Mouse (Mus musculus) CH12.LX (cell line): Measurements from ENCODE around the gene Spz1. TPM values are rescaled to one million over a fixed set of nuclear protein-coding genes. Genes with fewer than 3 reads are reported as not detected.

Source experiments
- DNase-seq: peaks from one replicate; pipeline ENCODE4 v3.0.0-alpha.2; 2013; ENCODE audit errors: extremely low read depth
- H3K27ac ChIP-seq: 2 replicates; pipeline ENCODE4 v1.5.1; 2012; ENCODE audit warnings: low read depth, mild to moderate bottlenecking, control low read depth, moderate library complexity; ENCODE audit not compliant: insufficient read depth
- H3K27me3 ChIP-seq: replicated peaks from 2 replicates; pipeline ENCODE3; 2012; ENCODE audit warnings: inconsistent platforms
- H3K36me3 ChIP-seq, 2 experiments: replicated peaks in 1 of 2; 2 replicates each; pipeline versions ENCODE3 to v1.6.1; 2012; ENCODE audit warnings: inconsistent platforms in 1 of 2, low read length in 1 of 2, mild to moderate bottlenecking in 1 of 2, mixed read lengths in 1 of 2, moderate library complexity in 1 of 2; ENCODE audit not compliant: control insufficient read depth in 1 of 2, insufficient read depth in 1 of 2
- H3K4me1 ChIP-seq, 2 experiments: 2 replicates each; pipeline ENCODE4 v1.6.1; 2012; ENCODE audit warnings: inconsistent platforms in 1 of 2, moderate library complexity in 1 of 2; ENCODE audit not compliant: insufficient read depth in 2 of 2, control insufficient read depth in 1 of 2
- H3K4me2 ChIP-seq: 2 replicates; pipeline ENCODE4 v1.6.1; 2012; ENCODE audit warnings: low read depth, mild to moderate bottlenecking, control low read depth; ENCODE audit not compliant: poor library complexity, insufficient read depth, severe bottlenecking
- H3K4me3 ChIP-seq, 3 experiments: fragments of 150-350 bp in 1 of 3; sonication (generic) in 1 of 3; replicated peaks in 1 of 3; 2 replicates each; pipeline versions ENCODE3 to v1.5.1; 2011 to 2012; ENCODE audit warnings: low read depth in 2 of 3, low read length in 2 of 3, mild to moderate bottlenecking in 2 of 3, moderate library complexity in 2 of 3, control low read depth in 1 of 3, improper control_type of control experiment in 1 of 3, inconsistent platforms in 1 of 3, mixed read lengths in 1 of 3; ENCODE audit not compliant: poor library complexity in 1 of 3
- H3K79me2 ChIP-seq: replicated peaks from 2 replicates; pipeline ENCODE4 v1.6.1; 2012; ENCODE audit warnings: mild to moderate bottlenecking, moderate library complexity; ENCODE audit not compliant: control insufficient read depth, poor library complexity, insufficient read depth, severe bottlenecking; ENCODE audit errors: extremely low read depth
- H3K9ac ChIP-seq: 2 replicates; pipeline ENCODE4 v1.6.1; 2012; ENCODE audit warnings: low read depth, mild to moderate bottlenecking, control low read depth, moderate library complexity; ENCODE audit not compliant: insufficient read depth
- H3K9me3 ChIP-seq: replicated peaks from 2 replicates; pipeline ENCODE3; 2012; ENCODE audit warnings: low read length, inconsistent platforms, mixed read lengths
- BHLHE40 ChIP-seq: IDR thresholded peaks from 2 replicates; pipeline ENCODE4 v1.6.1; 2011; ENCODE audit warnings: mild to moderate bottlenecking, low read depth, low read length, improper control_type of control experiment
- CHD1 ChIP-seq: IDR thresholded peaks from 2 replicates; pipeline ENCODE4 v1.6.1; 2012; ENCODE audit warnings: low read depth, low read length, improper control_type of control experiment, inconsistent platforms
- CHD2 ChIP-seq: IDR thresholded peaks from 2 replicates; pipeline ENCODE4 v1.6.1; 2011; ENCODE audit warnings: low read length, improper control_type of control experiment
- ELF1 ChIP-seq: IDR thresholded peaks from 2 replicates; pipeline ENCODE4 v1.6.1; 2014; ENCODE audit warnings: low read depth, mild to moderate bottlenecking, inconsistent platforms, low read length, improper control_type of control experiment
- ETS1 ChIP-seq: conservative IDR thresholded peaks from 2 replicates; pipeline ENCODE4 v1.6.1; 2012; ENCODE audit warnings: low read depth, mild to moderate bottlenecking, inconsistent platforms, low read length, improper control_type of control experiment, moderate library complexity
- HCFC1 ChIP-seq: IDR thresholded peaks from 2 replicates; pipeline ENCODE4 v1.6.1; 2012; ENCODE audit warnings: low read depth, mild to moderate bottlenecking, inconsistent platforms, low read length, improper control_type of control experiment
- IRF4 ChIP-seq: IDR thresholded peaks from 2 replicates; pipeline ENCODE4 v1.6.1; 2014; ENCODE audit warnings: low read depth, mild to moderate bottlenecking, inconsistent platforms, low read length, improper control_type of control experiment
- JUN ChIP-seq: IDR thresholded peaks from 2 replicates; pipeline ENCODE4 v1.6.1; 2011; ENCODE audit warnings: low read depth, mild to moderate bottlenecking, low read length, improper control_type of control experiment, moderate library complexity; ENCODE audit not compliant: insufficient read depth
- JUND ChIP-seq: conservative IDR thresholded peaks from 2 replicates; pipeline ENCODE4 v1.6.1; 2011; ENCODE audit warnings: low read depth, low read length, improper control_type of control experiment
- KAT2A ChIP-seq: IDR thresholded peaks from 2 replicates; pipeline ENCODE4 v1.6.1; 2012; ENCODE audit warnings: low read length, improper control_type of control experiment, inconsistent platforms; ENCODE audit not compliant: insufficient replicate concordance
- MAX ChIP-seq: IDR thresholded peaks from 2 replicates; pipeline ENCODE4 v1.6.1; 2011; ENCODE audit warnings: low read length, improper control_type of control experiment
- MAZ ChIP-seq: IDR thresholded peaks from 2 replicates; pipeline ENCODE4 v1.6.1; 2012; ENCODE audit warnings: low read depth, mild to moderate bottlenecking, inconsistent platforms, low read length, improper control_type of control experiment, moderate library complexity
- MXI1 ChIP-seq: IDR thresholded peaks from 2 replicates; pipeline ENCODE4 v1.6.1; 2011; ENCODE audit warnings: mild to moderate bottlenecking, low read depth, low read length, improper control_type of control experiment
- POLR2AphosphoS2 ChIP-seq: IDR thresholded peaks from 2 replicates; pipeline ENCODE4 v1.6.1; 2011; ENCODE audit warnings: low read depth, low read length, improper control_type of control experiment
- RAD21 ChIP-seq: IDR thresholded peaks from 2 replicates; pipeline ENCODE4 v1.6.1; 2011; ENCODE audit warnings: low read depth, mild to moderate bottlenecking, low read length, improper control_type of control experiment, moderate library complexity
- RCOR1 ChIP-seq: conservative IDR thresholded peaks from 2 replicates; pipeline ENCODE4 v1.6.1; 2012; ENCODE audit warnings: low read depth, mild to moderate bottlenecking, inconsistent platforms, low read length, improper control_type of control experiment
- SIN3A ChIP-seq: IDR thresholded peaks from 2 replicates; pipeline ENCODE4 v1.6.1; 2012; ENCODE audit warnings: low read length, improper control_type of control experiment, inconsistent platforms
- TBP ChIP-seq: conservative IDR thresholded peaks from 2 replicates; pipeline ENCODE4 v1.6.1; 2011; ENCODE audit warnings: low read depth, low read length, improper control_type of control experiment
- TCF12 ChIP-seq: IDR thresholded peaks from 2 replicates; pipeline ENCODE4 v1.6.1; 2014; ENCODE audit warnings: low read depth, mild to moderate bottlenecking, inconsistent platforms, low read length, improper control_type of control experiment
- UBTF ChIP-seq: IDR thresholded peaks from 2 replicates; pipeline ENCODE4 v1.6.1; 2012; ENCODE audit warnings: low read depth, mild to moderate bottlenecking, inconsistent platforms, low read length, improper control_type of control experiment, moderate library complexity
- ZC3H11A ChIP-seq: IDR thresholded peaks from 2 replicates; pipeline ENCODE4 v1.6.1; 2012; ENCODE audit warnings: low read depth, mild to moderate bottlenecking, inconsistent platforms, low read length, improper control_type of control experiment
- ZMIZ1 ChIP-seq: IDR thresholded peaks from 2 replicates; pipeline ENCODE4 v1.6.1; 2012; ENCODE audit warnings: low read depth, mild to moderate bottlenecking, inconsistent platforms, low read length, improper control_type of control experiment
- ZNF384 ChIP-seq: IDR thresholded peaks from 2 replicates; pipeline ENCODE4 v1.6.1; 2012; ENCODE audit warnings: low read depth, low read length, improper control_type of control experiment, inconsistent platforms
- dilution Hi-C: fragments of 300-500 bp; cut with MboI; formaldehyde crosslinking; loops from 2 replicates; pipeline ENCODE4 v1.14.3; 2020; ENCODE audit warnings: low sequenced_read_pairs; ENCODE audit not compliant: extremely low pct_unique_long_range_greater_than_20kb, extremely low pct_ligation_motif_present
- in situ Hi-C: fragments of 300-500 bp; cut with MboI; formaldehyde crosslinking; loops from 3 replicates; pipeline ENCODE4 v1.14.3; 2019; ENCODE audit warnings: low sequenced_read_pairs, low pct_ligation_motif_present, low pct_unique_long_range_greater_than_20kb, mixed read lengths
- polyA plus RNA-seq: library from polyadenylated mRNA; unstranded; fragments of >175 nt; gene quantifications from 2 replicates; pipeline ENCODE4 v1.2.1, GENCODE M21; 2012; ENCODE audit warnings: low read depth; ENCODE audit not compliant: insufficient read length
- total RNA-seq, 2 experiments: library from RNA; depleted of rRNA; stranded (reverse); fragments of 300-350 nt in 1 of 2; fragments of >200 nt in 1 of 2; gene quantifications; 2 replicates each; pipeline ENCODE4 v1.2.3; 2012 to 2014

Spz1 gene
- total and polyA plus RNA-seq, 3 experiments, result not detected

GRCm38 (mm10) chr13:92530721-92531211, 45.2 kb downstream of the Spz1 start, which contains the start of gene Zfyve16 (continued):
- TF ChIP-seq MAX, result peak; percentile 87
- TF ChIP-seq TBP, result 0 out of 2 replicates have a peak, but pooled peaks have one; percentile 36

DNA sequence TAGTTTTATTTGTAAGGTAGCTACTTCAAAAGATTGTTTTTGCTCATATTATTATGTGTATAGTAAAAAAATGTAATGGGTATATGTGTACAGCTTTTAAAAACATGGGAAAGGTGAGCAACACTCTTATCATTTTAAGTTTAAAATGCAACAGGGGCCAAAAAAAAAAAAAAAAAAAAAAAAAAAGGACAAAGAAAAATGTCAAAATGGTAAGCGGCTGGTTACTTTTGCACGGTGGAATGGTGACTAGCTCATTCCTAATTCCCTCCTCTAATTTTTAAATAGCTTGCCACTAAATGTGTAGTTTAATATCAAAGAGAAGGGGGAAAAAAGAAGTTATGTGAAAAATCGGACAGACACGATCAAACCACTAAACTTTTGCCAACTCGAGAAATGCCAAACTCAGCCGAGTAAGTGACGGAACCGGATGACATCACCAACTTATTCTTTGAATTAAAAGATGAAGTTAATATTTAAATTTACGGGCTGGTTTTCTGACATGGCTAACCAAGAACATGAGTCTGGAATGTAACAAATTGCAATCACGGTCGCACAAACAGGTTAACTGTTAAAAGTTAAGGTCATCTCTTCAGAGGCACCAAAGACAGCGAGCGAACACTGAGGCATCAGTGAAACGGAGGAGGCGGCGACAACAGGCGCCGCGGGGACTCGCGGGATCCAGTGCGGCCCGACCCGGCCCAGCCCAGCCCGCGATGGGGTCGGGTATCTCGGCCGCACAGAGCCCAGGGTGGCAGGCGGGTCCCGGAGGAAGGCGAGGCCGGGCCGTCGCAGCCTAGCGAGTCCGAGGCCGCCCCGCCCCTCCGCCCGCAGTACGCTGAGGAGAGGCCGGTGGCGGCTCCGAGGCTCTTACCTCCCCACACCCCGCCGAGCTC, 45.9 kb downstream of the Spz1 start:
- in situ Hi-C loops, result no loop called here
- peak overlapping the region; percentile 2; the same call in 1 of the 2 replicates for H3K4me2 ChIP-seq
- TF ChIP-seq JUND, result peak; percentile 44; the same call in 1 of the 2 replicates
- TF ChIP-seq IRF4, result peak; percentile 31; the same call in 1 of the 2 replicates
- peak; percentile 19 for TF ChIP-seq TCF12
- TF ChIP-seq RCOR1, result no peak
- peak; percentile 75 for TF ChIP-seq ZNF384
- peak; percentile 43; the same call in 1 of the 2 replicates for TF ChIP-seq SIN3A
- TF ChIP-seq POLR2AphosphoS2, result no peak
- 0 out of 2 replicates have a peak, but pooled peaks have one; percentile 41 for TF ChIP-seq KAT2A
- no peak; the same call in 1 of the 2 replicates for TF ChIP-seq HCFC1
- TF ChIP-seq ETS1, result no peak
- no peak for TF ChIP-seq MAX
- TF ChIP-seq JUN, result peak; percentile 35; the same call in 1 of the 2 replicates
- TF ChIP-seq BHLHE40, result peak; percentile 7; the same call in 1 of the 2 replicates
- no peak for TF ChIP-seq RAD21
- TF ChIP-seq CHD2, result peak; percentile 63; the same call in 1 of the 2 replicates
- 0 out of 2 replicates have a peak, but pooled peaks have one; percentile 20 for TF ChIP-seq MAZ
- no peak for TF ChIP-seq ELF1
- TF ChIP-seq ZMIZ1, result peak; percentile 85
- TF ChIP-seq CHD1, result peak; percentile 36; the same call in 1 of the 2 replicates
- TF ChIP-seq MXI1, result no peak; the same call in 1 of the 2 replicates
- no peak for TF ChIP-seq ZC3H11A
- peak; percentile 99 for TF ChIP-seq UBTF

More for the DNA sequence above, 45.9 kb downstream of the Spz1 start:
- no peaks in the 10 kb centered on the region for H3K79me2 ChIP-seq
- peaks cover 0 to 5% of the 10 kb centered on the region in 2 experiments for H3K36me3 ChIP-seq
- no peaks in the 10 kb centered on the region for H3K27me3 ChIP-seq
- H3K27ac ChIP-seq, result peak overlapping the region; percentile 82
- H3K4me1 ChIP-seq, result peaks cover 0 to 14% of the 10 kb centered on the region in 2 experiments; a peak in 2 of 4 replicates
- dilution Hi-C loops, result no loop called here
- H3K4me3 ChIP-seq, result peak overlapping the region; percentile 70 to 91 (median 83)
- DNase-seq, result peak; percentile 49
- H3K9ac ChIP-seq, result peak overlapping the region; percentile 33
- H3K9me3 ChIP-seq, result no peaks in the 10 kb centered on the region

Other genes starting within 250 kb of the Spz1 start
- gene Dhfr, start 221.4 kb downstream of the Spz1 start, total RNA-seq (2012; rRNA removed), result 13.6 and 19.6 TPM in 2 replicates
- 47.0 and 52.0 TPM in 2 replicates for gene Dhfr, start 221.4 kb downstream of the Spz1 start, total RNA-seq (2014; rRNA removed)
- gene Dhfr, start 221.4 kb downstream of the Spz1 start, polyA plus RNA-seq, result 23.8 and 24.1 TPM in 2 replicates
- 13.7 and 15.4 TPM in 2 replicates for gene Msh3, start 221.2 kb downstream of the Spz1 start, total RNA-seq (2012; rRNA removed)
- gene Msh3, start 221.2 kb downstream of the Spz1 start, total RNA-seq (2014; rRNA removed), result 26.9 and 27.0 TPM in 2 replicates
- 18.3 and 21.3 TPM in 2 replicates for gene Msh3, start 221.2 kb downstream of the Spz1 start, polyA plus RNA-seq
- gene Ankrd34b, start 150.3 kb downstream of the Spz1 start, total RNA-seq (2012; rRNA removed), result not detected in 2 replicates
- gene Ankrd34b, start 150.3 kb downstream of the Spz1 start, total RNA-seq (2014; rRNA removed), result not detected in 2 replicates
- not detected in 2 replicates for gene Ankrd34b, start 150.3 kb downstream of the Spz1 start, polyA plus RNA-seq
- gene Fam151b, start 92.2 kb downstream of the Spz1 start, total RNA-seq (2012; rRNA removed), result 3.1 and 3.7 TPM in 2 replicates
- 5.2 and 6.0 TPM in 2 replicates for gene Fam151b, start 92.2 kb downstream of the Spz1 start, total RNA-seq (2014; rRNA removed)
- gene Fam151b, start 92.2 kb downstream of the Spz1 start, polyA plus RNA-seq, result 2.2 and 2.5 TPM in 2 replicates
- 6.8 and 8.0 TPM in 2 replicates for gene Zfyve16, start 45.3 kb downstream of the Spz1 start, total RNA-seq (2012; rRNA removed)
- 8.5 and 9.0 TPM in 2 replicates for gene Zfyve16, start 45.3 kb downstream of the Spz1 start, total RNA-seq (2014; rRNA removed)
- 4.3 and 5.1 TPM in 2 replicates for gene Zfyve16, start 45.3 kb downstream of the Spz1 start, polyA plus RNA-seq
- 5.0 and 5.2 TPM in 2 replicates for gene Serinc5, start 34.9 kb upstream of the Spz1 start, total RNA-seq (2012; rRNA removed)
- 3.8 and 4.3 TPM in 2 replicates for gene Serinc5, start 34.9 kb upstream of the Spz1 start, total RNA-seq (2014; rRNA removed)
- gene Serinc5, start 34.9 kb upstream of the Spz1 start, polyA plus RNA-seq, result 1.9 and 2.2 TPM in 2 replicates
- gene Thbs4, start 218.6 kb upstream of the Spz1 start, total RNA-seq (2012; rRNA removed), result not detected in 2 replicates
- gene Thbs4, start 218.6 kb upstream of the Spz1 start, total RNA-seq (2014; rRNA removed), result not detected in 2 replicates
- not detected in 2 replicates for gene Thbs4, start 218.6 kb upstream of the Spz1 start, polyA plus RNA-seq